Mouse (Mus musculus) stomach, embryonic 16.5 days (tissue): ENCODE data around the gene Gm17662. TPM values are rescaled to one million over a fixed set of nuclear protein-coding genes. Genes with fewer than 3 reads are reported as not detected.

Source experiments
- ATAC-seq: fragments of 200-750 bp; cut with Nextera tagmentation; 2 replicates; pipeline ENCODE4 v1.8.0; 2017; ENCODE audit warnings: moderate number of reproducible peaks, moderate TSS enrichment; ENCODE audit not compliant: insufficient read depth, low FRiP score
- H3K27ac ChIP-seq: fragments of 300-500 bp; sonication (generic); 2 replicates; pipeline ENCODE4 v1.5.1; 2014; ENCODE audit warnings: low read length
- H3K27me3 ChIP-seq: fragments of 300-500 bp; sonication (generic); 2 replicates; pipeline ENCODE4 v1.6.1; 2014; ENCODE audit warnings: low read length, control low read depth, mixed read lengths; ENCODE audit not compliant: control insufficient read depth, insufficient read depth
- H3K36me3 ChIP-seq: fragments of 300-500 bp; sonication (generic); 2 replicates; pipeline ENCODE4 v1.6.1; 2014; ENCODE audit warnings: low read length; ENCODE audit not compliant: control insufficient read depth, insufficient read depth
- H3K4me1 ChIP-seq: fragments of 300-500 bp; sonication (generic); 2 replicates; pipeline ENCODE4 v1.6.1; 2014; ENCODE audit warnings: low read length, control low read depth, mixed read lengths; ENCODE audit not compliant: control insufficient read depth, insufficient read depth
- H3K4me2 ChIP-seq: fragments of 300-500 bp; sonication (generic); 2 replicates; pipeline ENCODE4 v1.6.1; 2014; ENCODE audit warnings: low read depth, low read length, mixed read lengths
- H3K4me3 ChIP-seq: fragments of 300-500 bp; sonication (generic); replicated peaks from 2 replicates; pipeline ENCODE4 v1.5.1; 2014; ENCODE audit warnings: mild to moderate bottlenecking, low read length
- H3K9ac ChIP-seq: fragments of 300-500 bp; sonication (generic); 2 replicates; pipeline ENCODE4 v1.6.1; 2014; ENCODE audit warnings: low read length
- H3K9me3 ChIP-seq: fragments of 300-500 bp; sonication (generic); replicated peaks from 2 replicates; pipeline ENCODE4 v1.6.1; 2016; ENCODE audit warnings: low read length, control low read depth; ENCODE audit not compliant: control insufficient read depth
- whole genome bisulfite sequencing: fragments of 180-500 bp; shearing (Covaris S2); extraction: QIAGEN DNeasy Blood & Tissue Kit; methylation state at CpG from one replicate; pipeline ENCODE4 v1.1.7; 2014; 5-methylcytosine and 5-hydroxymethylcytosine counted together
- polyA plus RNA-seq: library from polyadenylated mRNA; unstranded; fragments of >200 nt; fragmentation: Nextera tagmentation; extraction: Ambion mirVana; gene quantifications from 2 replicates; pipeline ENCODE4 v1.2.1, GENCODE M21; 2015

The Gm17662 gene
- not detected in 2 replicates for polyA plus RNA-seq

- no peaks in the 10 kb centered on the region for H3K36me3 ChIP-seq
- WGBS: 60% methylated on average over 1 of the region's 1 CpGs
- no peaks in the 10 kb centered on the region for H3K27me3 ChIP-seq
- no peak within 1 kb of the TSS for H3K4me2 ChIP-seq
- H3K27ac ChIP-seq: no peak within 1 kb of the TSS
- no peaks in the 10 kb centered on the region for H3K4me1 ChIP-seq
- H3K9ac ChIP-seq: no peak within 1 kb of the TSS
- ATAC-seq: no peak
- H3K9me3 ChIP-seq: no peaks in the 10 kb centered on the region
- no peak within 1 kb of the TSS for H3K4me3 ChIP-seq
Observed at GRCm38 (mm10) chr4:104857029-104857428, at the start of gene Gm17662. Gene Gm17662, plus strand, starts transcription at chr4:104857329.

GRCm38 (mm10) chr4:104810710-104811286 is 46.3 kb upstream of the Gm17662 start:
- H3K27ac ChIP-seq: no peak overlapping the region
- no peak for ATAC-seq
- 50% methylated on average over 10 of the region's 10 CpGs for WGBS

GRCm38 (mm10) chr4:104813617-104814016 is 43.5 kb upstream of the Gm17662 start:
- no peak overlapping the region for H3K4me2 ChIP-seq
- no peaks in the 10 kb centered on the region for H3K27me3 ChIP-seq
- no peaks in the 10 kb centered on the region for H3K9me3 ChIP-seq
- 65% methylated on average over 2 of the region's 2 CpGs for WGBS
- H3K9ac ChIP-seq: no peak overlapping the region
- ATAC-seq: no peak
- H3K4me3 ChIP-seq: no peak overlapping the region
- H3K27ac ChIP-seq: no peak overlapping the region
- no peaks in the 10 kb centered on the region for H3K4me1 ChIP-seq
- H3K36me3 ChIP-seq: no peaks in the 10 kb centered on the region

More at GRCm38 (mm10) chr4:104810710-104811286, 46.3 kb upstream of the Gm17662 start:
- Histone ChIP-seq H3K4me1 (no peaks in the 10 kb centered on the region), H3K27me3 (no peaks in the 10 kb centered on the region), H3K36me3 (no peaks in the 10 kb centered on the region), H3K4me2 (no peak overlapping the region), H3K9me3 (no peaks in the 10 kb centered on the region), H3K9ac (no peak overlapping the region), H3K4me3 (no peak overlapping the region)

GRCm38 (mm10) chr4:104816519-104817232 is 40.5 kb upstream of the Gm17662 start:
- no peak for ATAC-seq

GRCm38 (mm10) chr4:104817509-104817908 is 39.6 kb upstream of the Gm17662 start:
- no peak overlapping the region for H3K4me2 ChIP-seq
- H3K4me1 ChIP-seq: no peaks in the 10 kb centered on the region
- no peak overlapping the region for H3K27ac ChIP-seq
- H3K27me3 ChIP-seq: no peaks in the 10 kb centered on the region
- H3K9ac ChIP-seq: no peak overlapping the region
- no peak for ATAC-seq
- H3K9me3 ChIP-seq: no peaks in the 10 kb centered on the region
- H3K4me3 ChIP-seq: no peak overlapping the region
- no peaks in the 10 kb centered on the region for H3K36me3 ChIP-seq
- 44% methylated on average over 2 of the region's 2 CpGs for WGBS

More at GRCm38 (mm10) chr4:104816519-104817232, 40.5 kb upstream of the Gm17662 start:
- Histone ChIP-seq H3K9me3 (no peaks in the 10 kb centered on the region), H3K36me3 (no peaks in the 10 kb centered on the region), H3K4me2 (no peak overlapping the region), H3K4me3 (no peak overlapping the region), H3K27ac (no peak overlapping the region), H3K27me3 (no peaks in the 10 kb centered on the region), H3K9ac (no peak overlapping the region), H3K4me1 (no peaks in the 10 kb centered on the region)
- 78% methylated on average over 4 of the region's 4 CpGs for WGBS

- H3K27me3 ChIP-seq: no peaks in the 10 kb centered on the region
- H3K9me3 ChIP-seq: no peaks in the 10 kb centered on the region
- H3K4me3 ChIP-seq: no peak overlapping the region
- no peak for ATAC-seq
- no peak overlapping the region for H3K9ac ChIP-seq
- WGBS: 70% methylated on average over 4 of the region's 4 CpGs
- no peak overlapping the region for H3K27ac ChIP-seq
- H3K36me3 ChIP-seq: no peaks in the 10 kb centered on the region
- no peak overlapping the region for H3K4me2 ChIP-seq
- H3K4me1 ChIP-seq: no peaks in the 10 kb centered on the region
Observed at GRCm38 (mm10) chr4:104818986-104819385, 38.1 kb upstream of the Gm17662 start.

GRCm38 (mm10) chr4:104819891-104820290 is 37.2 kb upstream of the Gm17662 start:
- Histone ChIP-seq H3K4me3 (no peak overlapping the region), H3K27ac (no peak overlapping the region), H3K4me1 (no peaks in the 10 kb centered on the region), H3K27me3 (no peaks in the 10 kb centered on the region), H3K9me3 (no peaks in the 10 kb centered on the region), H3K9ac (no peak overlapping the region), H3K36me3 (no peaks in the 10 kb centered on the region), H3K4me2 (no peak overlapping the region)
- whole genome bisulfite sequencing: 72% methylated on average over 4 of the region's 4 CpGs
- no peak for ATAC-seq

- Histone ChIP-seq H3K4me3 (no peak overlapping the region), H3K4me2 (no peak overlapping the region), H3K9ac (no peak overlapping the region), H3K27ac (no peak overlapping the region), H3K27me3 (no peaks in the 10 kb centered on the region), H3K9me3 (no peaks in the 10 kb centered on the region), H3K36me3 (no peaks in the 10 kb centered on the region), H3K4me1 (no peaks in the 10 kb centered on the region)
- 43% methylated on average over 4 of the region's 4 CpGs for WGBS
- ATAC-seq: peak; percentile 17; the same call in 1 of the 2 replicates
Observed at GRCm38 (mm10) chr4:104823597-104824101, 33.5 kb upstream of the Gm17662 start.

GRCm38 (mm10) chr4:104824381-104825077 is 32.6 kb upstream of the Gm17662 start:
- H3K4me1 ChIP-seq: no peaks in the 10 kb centered on the region
- H3K4me2 ChIP-seq: no peak overlapping the region
- H3K4me3 ChIP-seq: no peak overlapping the region
- no peak for ATAC-seq
- no peak overlapping the region for H3K27ac ChIP-seq
- WGBS: 61% methylated on average over 7 of the region's 7 CpGs
- H3K27me3 ChIP-seq: no peaks in the 10 kb centered on the region
- H3K36me3 ChIP-seq: no peaks in the 10 kb centered on the region
- no peaks in the 10 kb centered on the region for H3K9me3 ChIP-seq
- no peak overlapping the region for H3K9ac ChIP-seq
